Mouse (Mus musculus) cerebellum, postnatal 4 days (tissue): Measurements from ENCODE around the gene Brms1.
"Not testable (repeated sequence)": the region's sequence is repeated elsewhere in the genome, so short reads cannot be mapped to it uniquely, and the experiment has no call there.

Experiments used
- DNase-seq, 2 experiments: peaks; one replicate each; pipeline ENCODE4 v3.0.0; 2022; ENCODE audit warnings: low spot score in 2 of 2, mixed read lengths in 1 of 2

Gene Brms1

DNA sequence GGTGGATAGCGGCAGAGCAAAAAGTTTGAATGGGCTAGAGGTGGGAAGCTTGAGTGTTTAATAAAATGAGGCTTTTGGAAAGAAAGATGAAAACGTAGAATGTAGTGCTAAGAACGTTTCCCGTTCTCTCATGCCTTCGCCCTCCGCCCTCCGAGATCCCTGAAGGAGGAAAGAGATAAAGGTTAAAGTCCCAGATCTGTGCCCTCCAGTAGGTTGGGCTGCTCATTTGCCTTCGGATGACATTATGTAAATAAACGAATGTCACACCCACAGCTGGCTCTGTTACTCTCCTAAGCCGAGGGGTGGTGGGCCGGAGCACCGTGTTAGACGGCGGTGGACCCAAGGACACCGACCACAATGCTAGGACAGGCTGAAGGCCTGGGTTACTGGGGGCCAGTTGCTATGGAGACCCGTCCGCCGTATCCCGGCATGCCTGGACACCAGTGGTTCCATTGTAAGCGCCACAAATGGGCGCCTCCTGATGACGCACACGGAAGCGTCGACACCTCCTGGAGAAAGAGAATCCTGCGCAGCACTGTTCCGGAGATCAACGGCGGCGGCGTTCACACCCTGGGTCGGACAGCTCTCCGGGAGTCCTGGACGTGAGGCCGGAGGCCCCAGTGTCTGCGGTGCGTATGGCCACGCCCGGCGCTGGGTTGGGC, at the start of gene Brms1:
Gene Brms1 (plus strand): TSS at position 493 of the 662 bp plus-strand sequence.
- DNase-seq = peak; percentile 78 to 88

DNA sequence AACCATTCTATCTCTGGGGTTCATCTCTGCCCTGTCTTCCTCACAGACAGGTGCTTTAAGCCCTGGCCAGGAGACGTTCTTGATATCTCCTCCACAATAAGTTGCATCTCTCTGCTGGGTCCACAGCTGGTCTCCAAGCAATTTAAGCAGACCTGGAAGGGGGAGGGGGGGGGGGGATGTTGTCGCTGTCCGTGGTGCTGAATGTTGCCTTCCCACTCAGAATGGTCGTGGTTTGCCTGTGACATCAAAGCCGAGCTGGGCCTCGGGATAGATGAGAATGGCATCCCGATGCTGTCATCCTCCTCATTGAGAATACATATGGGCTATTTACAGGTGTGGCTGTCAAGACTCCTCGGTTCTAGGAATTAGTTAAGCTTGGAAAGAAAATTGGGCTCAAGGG, 48.8 kb upstream of the Brms1 start:
- no peak for DNase-seq

DNA sequence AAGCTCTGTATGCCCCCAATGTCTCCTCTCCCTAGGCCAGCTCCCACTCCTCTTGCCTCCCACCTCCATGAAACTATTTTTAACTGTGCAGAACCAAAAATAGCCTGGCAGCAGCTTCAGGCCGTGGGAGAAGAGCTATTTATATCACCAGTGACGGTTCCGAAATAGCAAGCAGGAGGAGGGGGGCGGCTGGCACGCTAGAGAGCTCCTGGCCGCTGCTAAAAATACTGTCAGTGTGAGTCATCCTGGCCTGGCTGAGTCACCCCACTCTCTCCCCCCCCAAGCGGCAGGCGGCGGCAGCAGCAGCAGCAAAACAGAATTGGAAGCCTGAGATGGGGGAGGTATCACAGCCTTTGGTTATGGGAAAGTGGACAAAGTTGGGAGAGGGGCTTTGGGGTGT, 48.2 kb upstream of the Brms1 start:
- DNase-seq = peak in 1 of 2 experiments; percentile 46

DNA sequence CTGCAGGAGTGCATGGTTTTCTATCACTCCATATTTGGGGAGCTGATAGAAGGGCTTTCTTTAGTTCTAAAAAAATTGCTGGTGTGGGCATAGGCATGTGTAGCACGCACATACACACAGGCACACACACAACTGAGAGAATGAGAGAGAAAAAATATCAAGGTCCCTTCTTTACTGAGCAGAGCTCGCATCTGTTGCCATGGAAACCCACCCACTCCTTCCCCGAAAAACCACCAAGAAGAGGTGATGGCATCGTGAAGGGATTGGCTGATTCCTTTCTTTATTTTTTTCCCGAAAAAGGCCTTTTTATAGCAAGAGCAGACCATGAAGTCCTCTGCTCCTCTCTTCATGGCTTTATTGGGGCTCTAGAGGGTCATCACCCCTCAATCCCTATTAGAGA, 47.1 kb upstream of the Brms1 start:
- no peak for DNase-seq

DNA sequence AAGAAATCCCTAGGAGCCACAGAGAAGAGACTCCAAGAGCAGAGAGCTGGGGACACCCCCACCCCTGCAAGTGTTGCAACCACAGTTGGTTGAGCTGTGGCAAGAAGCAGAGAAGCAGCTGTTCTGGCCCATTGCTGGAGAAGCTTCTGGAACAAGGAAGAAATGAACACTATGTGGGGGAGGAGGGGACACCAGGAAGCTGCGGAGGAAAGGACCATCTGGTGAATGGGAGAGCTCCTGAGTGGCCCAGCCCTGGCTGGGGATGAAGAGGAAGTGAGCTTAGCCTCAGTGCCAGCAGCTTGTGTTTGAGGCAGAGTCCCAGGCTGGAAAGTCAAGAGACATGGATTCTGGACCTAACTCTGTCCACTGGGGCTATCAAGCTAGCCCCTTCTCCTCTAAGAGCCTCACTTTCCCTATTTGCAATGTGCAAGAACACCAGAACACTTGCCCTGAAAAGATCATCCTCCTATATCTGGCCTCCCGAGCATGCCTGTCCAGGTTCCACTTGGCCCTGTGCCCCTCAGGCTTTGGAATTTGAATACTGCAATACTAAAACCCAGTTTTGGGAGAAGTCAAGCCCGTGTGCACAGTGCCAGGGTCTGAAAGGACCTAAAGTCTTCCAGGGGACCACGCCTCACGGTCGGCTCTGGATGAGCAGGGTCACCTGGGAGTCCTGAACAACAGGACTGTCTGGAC, 41.6 kb upstream of the Brms1 start:
- DNase-seq = no peak

DNA sequence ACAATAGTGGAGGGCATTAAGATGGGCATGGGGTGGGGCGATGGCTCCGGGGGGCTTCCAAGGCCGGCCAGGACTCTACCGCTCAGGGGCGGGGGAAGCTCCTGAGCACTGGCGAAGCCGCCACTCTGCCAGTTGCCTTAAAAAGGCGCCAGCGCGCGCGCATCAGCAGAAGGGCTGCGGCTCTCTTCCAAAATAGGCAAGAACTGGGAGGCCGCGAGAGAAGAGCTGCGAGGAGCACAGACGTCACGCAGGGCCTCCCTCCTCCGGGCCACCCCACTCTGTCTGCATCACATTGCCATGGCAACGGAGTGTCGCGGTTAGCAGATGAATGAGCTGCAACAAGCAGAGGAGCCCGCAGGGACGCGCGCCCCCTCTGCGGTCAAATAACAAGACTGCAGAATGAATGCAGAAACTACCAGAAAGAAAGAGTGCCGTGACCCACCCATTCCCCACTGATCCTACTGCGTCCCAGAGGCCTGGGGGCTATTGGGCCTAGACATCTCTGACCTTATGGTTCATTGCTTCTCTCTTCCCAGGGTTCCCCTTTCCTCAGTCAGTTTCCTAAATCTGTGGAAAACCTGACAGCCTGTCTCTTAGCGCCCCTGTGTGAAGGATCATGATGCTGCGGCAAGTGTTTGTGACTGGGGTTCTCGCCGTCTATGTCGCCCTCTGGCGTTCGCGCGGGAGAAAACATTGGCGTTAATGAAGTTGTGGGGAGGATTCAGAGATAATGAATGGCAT, 39.3 kb upstream of the Brms1 start:
- DNase-seq = peak; percentile 80 to 84

DNA sequence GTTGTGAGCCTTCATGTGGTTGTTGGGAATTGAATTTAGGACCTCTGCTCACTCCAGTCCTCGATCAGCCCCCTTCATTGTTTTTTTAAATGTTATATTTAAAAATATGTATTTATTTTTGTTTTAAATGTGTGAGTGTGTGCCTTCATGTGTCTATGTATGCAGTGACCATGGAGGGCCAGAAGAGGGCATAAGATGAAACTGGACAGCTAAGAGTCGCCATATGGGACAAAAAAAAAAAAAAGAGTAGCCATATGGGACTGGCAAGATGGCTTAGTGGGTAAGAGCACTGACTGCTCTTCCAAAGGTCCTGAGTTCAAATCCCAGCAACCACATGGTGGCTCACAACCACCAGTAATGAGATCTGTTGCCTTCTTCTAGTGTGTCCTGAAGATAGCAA, 37.5 kb upstream of the Brms1 start:
- not testable (repeated sequence) for DNase-seq

DNA sequence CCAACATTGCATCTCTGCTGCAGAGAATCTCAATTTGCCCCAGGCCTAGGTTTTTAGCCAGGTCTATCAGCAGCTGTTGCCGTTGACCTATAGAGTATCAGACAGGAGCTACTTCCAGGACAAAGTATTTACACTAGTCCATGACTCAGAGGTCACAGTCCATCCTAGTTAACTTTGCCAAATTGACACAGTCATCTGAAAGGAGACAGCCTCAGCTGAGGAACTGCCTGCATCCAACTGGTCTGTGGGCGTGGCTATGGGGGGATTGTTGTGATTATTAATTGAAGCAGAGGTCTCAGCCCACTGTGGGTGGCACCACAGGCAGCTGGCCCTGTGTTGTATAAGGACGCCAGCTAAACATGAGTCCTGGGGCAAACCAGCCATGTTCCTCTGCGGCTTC, 36.2 kb upstream of the Brms1 start:
- DNase-seq = no peak

DNA sequence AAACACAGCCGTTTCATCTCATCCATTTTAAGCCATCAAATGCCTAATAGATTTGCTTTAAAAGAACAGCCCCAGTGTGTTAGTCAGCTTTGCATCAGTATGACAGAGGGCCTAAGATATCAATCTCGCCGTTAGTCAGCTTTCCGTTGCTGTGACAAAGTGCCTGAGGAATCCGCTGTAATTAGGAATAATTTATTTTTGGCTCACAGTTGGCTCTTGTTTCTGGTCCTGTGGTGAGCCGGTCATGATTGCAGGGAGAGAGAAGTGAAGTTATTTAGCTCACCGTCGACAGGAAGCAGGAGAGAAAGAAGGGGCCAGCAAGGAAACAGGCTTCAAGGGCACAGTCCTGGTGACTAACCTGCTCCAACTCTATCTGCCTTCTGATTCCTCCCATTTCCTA, 28.0 kb upstream of the Brms1 start:
- DNase-seq = no peak

DNA sequence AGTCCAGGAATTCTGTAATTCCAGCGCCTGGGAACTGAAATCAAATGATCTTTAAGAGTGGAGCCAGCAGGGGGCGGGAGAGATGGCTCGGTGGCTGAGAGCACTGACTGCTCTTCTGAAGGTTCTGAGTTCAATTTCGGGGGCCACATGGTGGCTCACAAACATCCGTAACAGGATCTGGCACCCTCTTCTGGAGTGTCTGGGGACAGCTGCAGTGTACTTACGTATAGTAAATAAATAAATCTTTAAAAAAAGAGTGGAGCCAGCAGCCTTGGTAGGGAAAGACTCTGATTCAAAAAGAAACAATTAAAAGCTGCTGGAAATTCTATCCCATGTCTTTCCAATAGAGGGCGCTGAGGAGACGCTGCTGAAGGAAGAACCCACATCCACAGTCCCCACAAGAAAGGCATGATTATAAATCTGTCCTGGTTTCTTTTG, 26.2 kb upstream of the Brms1 start:
- no peak for DNase-seq

DNA sequence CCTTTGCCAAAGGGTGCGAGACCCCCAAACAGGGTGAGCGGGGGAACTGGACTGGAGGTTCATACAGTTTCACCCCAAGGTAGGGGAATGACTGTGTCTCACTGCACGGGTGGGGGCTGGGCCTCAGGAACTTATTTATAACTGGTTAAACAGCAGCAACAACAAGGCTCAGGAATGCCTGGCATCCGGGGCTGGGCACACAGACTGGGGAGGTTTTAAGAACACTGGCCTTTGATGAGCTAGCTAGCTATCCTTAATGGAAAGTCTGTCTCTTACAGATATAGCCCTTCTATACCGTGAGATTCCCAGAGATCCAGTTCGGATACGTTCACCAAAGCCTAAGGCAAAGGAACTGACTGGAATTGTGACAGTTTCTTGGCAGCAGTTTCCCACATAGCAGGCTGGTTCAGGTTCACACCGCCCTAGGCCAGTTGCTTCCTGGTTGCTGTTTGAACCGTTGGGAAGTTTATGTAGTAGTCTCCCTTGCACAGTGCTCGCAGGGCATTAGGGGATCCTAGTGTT, 24.9 kb upstream of the Brms1 start:
- no peak for DNase-seq

DNA sequence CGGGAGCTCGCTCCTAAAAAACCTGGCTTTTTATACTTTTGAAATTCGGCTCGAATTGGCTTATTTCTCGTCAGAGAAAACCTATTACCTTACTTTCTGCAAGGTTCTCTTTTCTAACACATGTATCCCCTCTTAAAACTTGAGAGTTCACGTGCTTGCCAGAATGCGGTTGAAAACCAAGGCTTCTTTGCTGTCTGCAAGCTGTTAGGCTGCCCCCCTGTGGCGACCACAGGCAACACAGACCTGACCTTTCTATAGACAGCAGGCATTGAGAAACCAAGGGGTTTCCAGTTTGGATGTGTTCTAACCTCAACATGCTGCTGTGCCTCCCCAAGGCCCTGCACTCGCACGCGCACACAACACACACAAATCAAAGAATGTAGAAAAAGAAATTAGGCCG, 24.4 kb upstream of the Brms1 start:
- peak in 1 of 2 experiments; percentile 77 for DNase-seq

DNA sequence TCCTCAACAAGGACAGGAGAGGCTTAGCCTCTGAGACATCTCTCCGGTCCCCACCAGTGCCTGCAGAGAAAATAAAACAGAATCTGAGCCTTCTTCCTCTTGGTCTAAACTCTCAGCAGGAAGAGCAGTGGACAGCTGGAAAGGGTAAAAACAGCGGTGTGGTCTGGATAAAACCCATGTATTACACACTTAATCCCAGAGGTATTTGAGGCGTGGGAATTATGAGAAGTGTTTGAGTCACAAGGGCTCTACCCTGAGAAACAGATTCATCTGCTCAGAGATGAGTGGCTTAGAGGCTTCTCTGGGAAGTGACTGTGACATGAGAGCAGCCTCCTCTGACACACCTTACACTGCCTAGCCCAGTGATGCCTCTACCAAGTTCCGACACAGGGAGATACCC, 23.5 kb upstream of the Brms1 start:
- DNase-seq = no peak

DNA sequence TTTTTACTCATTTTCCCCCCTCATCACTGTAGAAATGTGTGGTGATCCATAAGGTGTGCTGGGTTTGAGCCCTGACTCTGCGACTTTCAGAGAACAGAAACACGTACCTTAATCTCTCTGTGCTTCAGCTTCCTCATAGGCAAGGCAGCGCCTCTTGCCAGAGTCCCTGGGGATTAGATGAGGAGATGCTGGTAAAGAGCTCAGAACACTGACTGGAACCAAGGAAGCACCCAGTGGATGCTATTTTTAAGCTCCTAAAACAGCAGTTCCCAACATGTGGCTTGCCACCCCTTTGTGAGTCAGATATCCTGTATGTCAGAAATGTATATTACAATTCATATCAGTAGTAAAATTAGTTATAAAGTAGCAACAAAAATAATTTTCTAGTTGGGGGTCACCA, 23.0 kb upstream of the Brms1 start:
- DNase-seq = no peak

DNA sequence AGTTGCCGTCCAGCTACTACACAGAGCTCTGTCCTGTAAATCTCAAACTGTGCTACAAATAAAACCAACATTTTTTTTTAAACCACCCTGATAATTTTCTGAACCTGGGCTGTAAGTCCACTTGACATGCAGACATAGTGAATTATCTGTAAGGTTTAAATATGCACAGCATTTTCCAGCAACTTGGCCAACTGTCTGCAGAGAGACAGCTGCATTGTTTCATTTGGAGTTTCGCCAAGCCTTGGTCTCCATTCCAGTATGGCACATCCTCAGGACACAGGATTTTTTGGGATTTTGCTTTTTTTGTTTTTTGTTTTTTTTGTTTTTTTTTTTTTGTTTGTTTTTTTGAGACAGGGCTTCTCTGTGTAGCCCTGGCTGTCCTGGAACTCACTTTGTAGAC, 19.7 kb upstream of the Brms1 start:
- DNase-seq = no peak

DNA sequence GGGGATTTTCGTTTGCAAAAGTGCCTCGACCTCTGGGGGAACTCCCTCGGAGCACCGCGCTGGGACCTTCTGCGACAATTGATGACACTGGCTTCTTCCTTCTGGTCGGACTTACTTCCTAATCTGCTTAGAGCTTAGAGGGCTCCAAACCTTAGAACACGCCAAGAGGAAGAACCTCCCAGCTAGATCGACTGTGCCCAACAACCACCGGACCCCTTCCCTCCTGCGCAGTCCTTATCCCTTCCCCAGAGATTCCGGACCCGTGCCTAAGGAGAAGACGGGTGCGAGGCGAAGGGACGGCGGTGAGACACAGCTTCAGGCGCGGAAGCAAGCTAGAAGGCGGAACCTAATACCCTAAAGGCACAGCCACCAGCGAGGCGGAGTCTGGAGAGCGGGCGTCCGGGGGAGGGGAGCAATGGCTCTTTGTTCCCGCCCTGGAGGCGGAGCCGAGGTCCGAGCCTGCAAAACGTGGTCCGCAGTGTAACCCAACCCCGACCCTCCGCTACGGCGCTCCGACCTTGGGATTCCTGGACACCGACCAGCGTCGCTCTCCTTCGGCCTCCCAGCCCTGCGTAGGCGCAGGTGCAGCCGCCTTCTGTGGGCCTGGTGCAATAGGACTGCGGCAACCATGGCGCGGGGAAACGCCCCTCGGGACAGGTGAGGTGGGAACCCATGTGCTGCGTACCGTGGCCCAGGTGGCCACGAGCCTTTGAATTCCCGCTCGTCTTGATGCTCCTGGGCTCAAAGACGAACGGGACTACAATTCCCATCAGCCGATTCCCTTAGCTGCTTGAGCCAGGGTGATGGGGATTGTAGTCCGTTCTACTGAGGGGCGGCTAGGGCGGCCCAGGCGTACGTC, 17.3 kb upstream of the Brms1 start, which contains the start of gene Slc29a2:
Gene Slc29a2 (plus strand): TSS at position 240 of the 859 bp plus-strand sequence.
- peak; percentile 82 to 87 for DNase-seq

DNA sequence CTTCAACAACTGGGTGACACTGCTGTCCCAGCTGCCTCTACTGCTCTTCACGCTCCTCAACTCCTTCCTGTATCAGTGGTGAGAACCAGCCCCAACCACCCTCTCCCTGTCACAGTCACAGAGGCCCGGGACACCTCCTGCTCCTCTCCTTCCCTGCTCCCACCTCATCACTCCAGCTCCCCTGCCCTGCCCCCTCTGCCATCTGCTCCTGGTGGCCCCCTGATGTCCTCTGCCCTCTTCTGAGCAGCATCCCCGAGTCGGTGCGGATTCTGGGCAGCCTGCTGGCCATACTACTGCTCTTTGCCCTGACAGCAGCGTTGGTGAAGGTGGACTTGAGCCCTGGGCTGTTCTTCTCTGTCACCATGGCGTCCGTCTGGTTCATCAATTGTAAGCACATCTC, 15.0 kb upstream of the Brms1 start:
- no peak for DNase-seq

DNA sequence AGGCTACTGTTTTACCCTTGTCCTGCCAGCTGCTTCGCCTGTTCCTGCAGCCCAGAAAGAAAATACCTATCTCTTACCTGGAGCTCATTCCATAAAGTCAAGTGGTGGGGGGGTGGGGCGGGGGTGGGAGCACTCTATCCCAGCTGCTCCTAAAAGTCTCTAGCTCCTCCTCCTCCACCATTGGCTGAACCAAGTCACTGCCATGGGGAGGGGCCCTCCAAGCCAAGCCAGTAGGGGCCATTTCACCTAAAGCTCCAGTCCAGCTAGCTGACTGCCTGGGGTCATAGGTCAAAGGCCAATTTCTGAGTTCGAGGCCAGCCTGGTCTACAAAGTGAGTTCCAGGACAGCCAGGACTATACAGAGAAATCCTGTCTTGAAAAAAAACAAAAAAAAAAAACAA, 8.5 kb upstream of the Brms1 start:
- DNase-seq = no peak

DNA sequence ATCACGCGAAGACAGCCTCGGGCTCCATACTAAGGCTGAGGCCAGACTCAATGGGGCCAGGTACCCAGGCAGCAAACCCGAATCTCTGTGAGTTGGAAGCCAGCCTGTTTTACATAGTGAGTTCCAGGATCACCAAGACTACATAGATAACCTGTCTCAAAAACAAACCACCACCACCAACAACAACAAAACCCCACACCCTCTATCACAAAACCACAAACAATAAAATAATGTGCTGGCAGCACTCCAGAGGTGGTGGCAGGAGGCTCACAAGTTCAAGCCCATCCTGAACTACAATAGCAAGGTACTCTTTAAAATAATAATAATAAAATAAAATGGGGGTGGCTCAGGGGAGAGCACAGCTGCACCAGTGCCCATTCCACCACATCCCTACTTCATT, 4.6 kb upstream of the Brms1 start:
- no peak for DNase-seq

DNA sequence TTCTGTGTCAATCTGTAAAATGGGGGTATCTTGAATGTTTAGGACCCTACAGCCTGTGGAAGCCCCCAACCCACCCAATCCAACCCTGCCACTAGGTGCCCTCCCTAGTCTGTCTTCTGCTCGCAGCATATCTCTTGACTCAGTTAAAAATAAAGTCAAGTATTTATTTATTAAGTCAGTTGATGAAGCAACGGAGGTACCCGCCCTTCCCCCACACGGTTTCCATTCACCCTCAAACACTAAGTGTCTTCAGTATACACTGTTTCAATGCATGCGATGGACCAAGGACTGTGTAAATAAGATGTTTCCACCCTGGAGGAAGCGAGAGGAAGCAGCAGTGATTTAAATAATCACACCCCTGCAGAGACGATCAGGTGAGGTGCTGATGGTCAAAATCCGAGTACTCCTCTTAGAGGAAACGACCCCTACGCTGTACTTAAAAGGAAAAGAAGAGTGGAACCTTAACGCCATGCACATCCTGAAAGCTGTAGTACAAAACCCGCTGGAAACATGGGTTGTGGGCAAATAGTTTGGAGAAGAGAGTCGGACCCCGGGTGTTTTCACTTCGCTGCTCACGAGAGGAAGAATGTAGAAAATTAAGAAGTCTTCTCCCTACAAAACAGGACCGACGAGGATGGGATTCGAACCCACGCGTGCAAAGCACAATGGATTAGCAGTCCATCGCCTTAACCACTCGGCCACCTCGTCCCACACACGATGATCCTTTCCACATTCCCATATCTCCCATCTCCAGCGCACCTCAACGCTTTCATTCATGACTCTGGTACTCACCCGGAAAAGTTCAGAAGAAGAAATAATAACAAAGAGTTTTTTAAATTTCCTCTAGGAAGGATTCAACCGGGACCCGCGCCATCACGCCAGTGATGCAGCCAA, 3.2 kb upstream of the Brms1 start:
- DNase-seq = peak; percentile 52 to 83
